Mouse (Mus musculus) E14TG2a.4 (cell line): ENCODE measurements at regions not wholly inside any gene's neighbourhood (a gene's known extent, or its start where the extent isn't known, plus 50 kb on each side); places are given as distances from the start of the nearest gene placed in this dataset.

Experiments used
- CTCF ChIP-seq: conservative IDR thresholded peaks from 2 replicates; pipeline ENCODE4 v1.5.1; 2014; ENCODE audit warnings: low read length
- POU5F1 ChIP-seq: IDR thresholded peaks from 2 replicates; pipeline ENCODE4 v1.6.1; 2014; ENCODE audit warnings: low read length, borderline replicate concordance

- TF ChIP-seq CTCF: no peak
- TF ChIP-seq POU5F1: no peak
These were observed 84.9 kb upstream of the Sash1 start for GRCm38 (mm10) chr10:8970807-8971206.
